ENCODE assay signal across 16 mouse cellular contexts in the genomic region with DNA sequence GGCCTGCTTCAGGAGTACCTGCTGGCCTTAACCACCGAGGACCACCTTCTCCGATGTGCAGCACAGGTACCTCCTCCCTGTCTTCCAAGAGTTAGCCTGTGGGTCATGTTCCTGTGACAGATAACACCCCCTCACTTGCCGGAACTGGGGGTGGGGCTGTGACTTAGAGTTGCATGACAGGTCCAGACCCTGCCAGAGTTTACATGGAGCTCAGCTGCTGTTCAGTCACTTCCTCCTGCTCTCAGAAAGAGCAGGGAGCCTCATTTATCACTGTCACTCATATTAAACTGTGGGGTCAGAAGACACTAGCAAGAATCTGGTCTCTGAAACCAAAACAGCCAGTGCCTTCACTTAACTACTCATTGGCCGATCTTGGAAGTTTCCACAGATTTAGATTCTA. TPM values are rescaled to one million over a fixed set of nuclear protein-coding genes. Genes with fewer than 3 reads are reported as not detected.
A peak's percentile ranks its signal among the peaks of the same experiment; 100 is the strongest.
DNase-seq lines count a peak whose midpoint lies in the region; ATAC-seq and TF ChIP-seq lines count a peak whose summit lies in the region.
"Had no signal": no experiment of that assay in that cellular context is flagged by ENCODE, and none has a peak within 500 bp of the region (broad histone marks: within the 10 kb centered on the region; RNA-seq: fewer than 3 reads in every experiment).

No protein-coding gene starts in this region.

- H3K9me3 ChIP-seq in lung, embryonic 14.5 days (ENCODE audit: low read depth, low read length), result no peaks in the 10 kb centered on the region
- H3K9me3 ChIP-seq in intestine, embryonic 15.5 days, result no peaks in the 10 kb centered on the region
- H3K9me3 ChIP-seq in lung, embryonic 16.5 days (ENCODE audit: control insufficient read depth, low read length), result no peaks in the 10 kb centered on the region
- H3K9me3 ChIP-seq: neural tube, embryonic 12.5 days had no signal

- H3K4me3 ChIP-seq in lung, embryonic 14.5 days (ENCODE audit: low read depth, low read length), result no peak overlapping the region
- H3K4me3 ChIP-seq in lung, adult 2 months (replicated peaks; ENCODE audit: extremely low read depth, low read depth, low read length), result no peak overlapping the region
- H3K4me3 ChIP-seq in intestine, embryonic 15.5 days (replicated peaks), result no peak overlapping the region
- no peak overlapping the region for H3K4me3 ChIP-seq in lung, embryonic 16.5 days (ENCODE audit: low read length)
- no peak overlapping the region for H3K4me3 ChIP-seq in gastrocnemius, adult 2 months
- H3K4me3 ChIP-seq: erythroblast, embryonic 14.5 days; left cerebral cortex, adult 2 months; neural tube, embryonic 12.5 days had no signal

- DNase-seq in lung, embryonic 14.5 days, result peak; percentile 60
- DNase-seq in lung, adult 2 months, result no peak
- DNase-seq in gastrocnemius, adult 2 months, result no peak
- DNase-seq in T-cell, adult 2 months (ENCODE audit: low spot score), result no peak
- no peak for DNase-seq in ovary, postnatal 36 days (ENCODE audit: low spot score)
- DNase-seq: adrenal gland, postnatal 25 days; cerebellum, postnatal 36 days; retina, postnatal 1 day; thymus, postnatal 36 days had no signal

- H3K36me3 ChIP-seq in lung, embryonic 14.5 days (ENCODE audit: insufficient read depth), result peaks cover 41% of the 10 kb centered on the region
- peaks cover 16% of the 10 kb centered on the region for H3K36me3 ChIP-seq in intestine, embryonic 15.5 days
- peaks cover 9% of the 10 kb centered on the region for H3K36me3 ChIP-seq in lung, embryonic 16.5 days (ENCODE audit: control insufficient read depth, insufficient read depth, low read length)

- WGBS in lung, embryonic 14.5 days, result 16% methylated on average over 4 of the region's 4 CpGs
- WGBS in lung, adult 2 months, result 21% methylated on average over 4 of the region's 4 CpGs
- 29% methylated on average over 4 of the region's 4 CpGs for WGBS in intestine, embryonic 15.5 days
- 22% methylated on average over 4 of the region's 4 CpGs for WGBS in lung, embryonic 16.5 days

- intact Hi-C loops in gastrocnemius, adult 2 months (cut with DNase I), result no loop called here

- H3K4me1 ChIP-seq in lung, embryonic 14.5 days (ENCODE audit: insufficient read depth), result no peaks in the 10 kb centered on the region
- no peaks in the 10 kb centered on the region for H3K4me1 ChIP-seq in lung, adult 2 months (ENCODE audit: control insufficient read depth, insufficient read depth, low read length)
- H3K4me1 ChIP-seq in intestine, embryonic 15.5 days (replicated peaks), result peaks cover 33% of the 10 kb centered on the region
- peaks cover 22% of the 10 kb centered on the region for H3K4me1 ChIP-seq in lung, embryonic 16.5 days (replicated peaks; ENCODE audit: control insufficient read depth, insufficient read depth, low read length)

- peak; percentile 53; the same call in 1 of the 2 replicates for ATAC-seq in lung, embryonic 14.5 days (ENCODE audit: insufficient read depth)
- peak; percentile 58 for ATAC-seq in intestine, embryonic 15.5 days
- peak; percentile 54; the same call in 1 of the 2 replicates for ATAC-seq in lung, embryonic 16.5 days (ENCODE audit: low read depth)
- ATAC-seq: midbrain, embryonic 16.5 days had no signal

- H3K27ac ChIP-seq in lung, embryonic 14.5 days (ENCODE audit: low read depth), result no peak overlapping the region
- H3K27ac ChIP-seq in intestine, embryonic 15.5 days, result no peak overlapping the region
- H3K27ac ChIP-seq in lung, embryonic 16.5 days (ENCODE audit: low read length), result no peak overlapping the region
- no peak overlapping the region for H3K27ac ChIP-seq in gastrocnemius, adult 2 months
- H3K27ac ChIP-seq: left cerebral cortex, adult 2 months; macrophage; neural tube, embryonic 12.5 days had no signal

- TF ChIP-seq CTCF in lung, embryonic 14.5 days (IDR thresholded peaks at IDR 0.05; ENCODE audit: low read depth), result no peak
- no peak for TF ChIP-seq CTCF in lung, adult 2 months (IDR thresholded peaks at IDR 0.05; ENCODE audit: insufficient read depth, low read length)
- no peak for TF ChIP-seq CTCF in gastrocnemius, adult 2 months (IDR thresholded peaks at IDR 0.05)

- no peaks in the 10 kb centered on the region for H3K27me3 ChIP-seq in lung, embryonic 14.5 days (ENCODE audit: insufficient read depth, low read length)
- no peaks in the 10 kb centered on the region for H3K27me3 ChIP-seq in intestine, embryonic 15.5 days (replicated peaks)
- no peaks in the 10 kb centered on the region for H3K27me3 ChIP-seq in lung, embryonic 16.5 days (ENCODE audit: control insufficient read depth, insufficient read depth, low read depth, low read length)
- H3K27me3 ChIP-seq: neural tube, embryonic 12.5 days had no signal

- no peak for TF ChIP-seq POLR2A in lung, adult 2 months (IDR thresholded peaks at IDR 0.05; ENCODE audit: borderline replicate concordance, extremely low read depth, low read depth, low read length)

- no peak overlapping the region for H3K4me2 ChIP-seq in lung, embryonic 14.5 days
- no peak overlapping the region for H3K4me2 ChIP-seq in intestine, embryonic 15.5 days (replicated peaks)
- no peak overlapping the region for H3K4me2 ChIP-seq in lung, embryonic 16.5 days (ENCODE audit: low read depth, low read length)
- H3K4me2 ChIP-seq: neural tube, embryonic 12.5 days had no signal

- H3K9ac ChIP-seq in lung, embryonic 14.5 days, result no peak overlapping the region
- H3K9ac ChIP-seq in intestine, embryonic 15.5 days, result no peak overlapping the region
- H3K9ac ChIP-seq in lung, embryonic 16.5 days (ENCODE audit: low read length), result no peak overlapping the region
- H3K9ac ChIP-seq: neural tube, embryonic 12.5 days had no signal

RNA-seq across cellular contexts. Expression of a gene that starts 37.9 kb away (rescaled TPM):
- polyA plus RNA-seq in lung, embryonic 14.5 days (2014; fragmentation: Nextera tagmentation; extraction: Ambion mirVana), result 7.4 and 7.6 TPM in 2 replicates
- polyA plus RNA-seq in lung, adult 2 months (2012; rRNA removed), result 253 and 256 TPM in 2 replicates
- polyA plus RNA-seq in intestine, embryonic 15.5 days (2015; fragmentation: Nextera tagmentation; extraction: Ambion mirVana), result 23.5 and 25.5 TPM in 2 replicates
- polyA plus RNA-seq in lung, embryonic 16.5 days (2015; fragmentation: Nextera tagmentation; extraction: Ambion mirVana), result 21.7 and 23.2 TPM in 2 replicates
- 1 to 10 TPM; 5.1 to 6.2 TPM for total RNA-seq in gastrocnemius, adult 2 months (2021)
